Mouse (Mus musculus) right cerebral cortex, adult 2 months (tissue): ENCODE data around the gene Mns1.
A peak's percentile ranks its signal among the peaks of the same experiment; 100 is the strongest.

Experiments used
- DNase-seq, 2 experiments: peaks; one replicate each; pipeline ENCODE4 v3.0.0; 2021 to 2022; ENCODE audit warnings: low spot score in 2 of 2

Gene Mns1

GRCm38 (mm10) chr9:72468616-72469015 is 30.8 kb downstream of the Mns1 start:
- no peak for DNase-seq

GRCm38 (mm10) chr9:72469851-72470250 is 32.0 kb downstream of the Mns1 start:
- DNase-seq, result no peak

GRCm38 (mm10) chr9:72475511-72475910 is 37.7 kb downstream of the Mns1 start:
- peak; percentile 45 for DNase-seq

- DNase-seq, result no peak
Measured at GRCm38 (mm10) chr9:72477306-72477705, 39.5 kb downstream of the Mns1 start.

GRCm38 (mm10) chr9:72479276-72479675 is 41.5 kb downstream of the Mns1 start:
- DNase-seq, result no peak

- no peak for DNase-seq
Measured at GRCm38 (mm10) chr9:72488523-72488922, 50.7 kb downstream of the Mns1 start.

GRCm38 (mm10) chr9:72489131-72489530 is 51.3 kb downstream of the Mns1 start:
- DNase-seq, result no peak

- peak; percentile 83 to 89 for DNase-seq
Measured at GRCm38 (mm10) chr9:72491559-72492193, 53.9 kb downstream of the Mns1 start.

GRCm38 (mm10) chr9:72492194-72492565 is 54.4 kb downstream of the Mns1 start, which contains the start of gene Tex9:
Gene Tex9 (minus strand): TSS chr9:72492212.
- DNase-seq, result peak in 1 of 2 experiments; percentile 15

GRCm38 (mm10) chr9:72493465-72493864 is 55.7 kb downstream of the Mns1 start:
- no peak for DNase-seq

- DNase-seq, result no peak
Measured at GRCm38 (mm10) chr9:72493984-72494685, 56.3 kb downstream of the Mns1 start.

- DNase-seq, result no peak
Measured at GRCm38 (mm10) chr9:72496691-72497090, 58.9 kb downstream of the Mns1 start.

GRCm38 (mm10) chr9:72497171-72497570 is 59.4 kb downstream of the Mns1 start:
- DNase-seq, result no peak
